Mouse (Mus musculus) ES-E14 (cell line): ENCODE data around the gene Npw. TPM values are rescaled to one million over a fixed set of nuclear protein-coding genes. Genes with fewer than 3 reads are reported as not detected.

Source experiments
- DNase-seq: peaks from one replicate; pipeline ENCODE4 v3.0.0-alpha.2; 2013; ENCODE audit warnings: low read depth, low spot score
- H3K27ac ChIP-seq: 2 replicates; pipeline ENCODE4 v1.5.1; 2012; ENCODE audit warnings: low read depth, mild to moderate bottlenecking, low read length, moderate library complexity, mixed read lengths; ENCODE audit not compliant: poor library complexity, insufficient read depth, severe bottlenecking
- H3K36me3 ChIP-seq: 2 replicates; pipeline ENCODE4 v1.6.1; 2012; ENCODE audit warnings: mild to moderate bottlenecking, low read length, moderate library complexity, mixed read lengths; ENCODE audit not compliant: control insufficient read depth, poor library complexity, insufficient read depth, severe bottlenecking
- H3K4me1 ChIP-seq, 2 experiments: fragments of 150-350 bp in 1 of 2; sonication (generic) in 1 of 2; 2 replicates each; pipeline ENCODE4 v1.6.1; 2012; ENCODE audit warnings: low read length in 2 of 2, mild to moderate bottlenecking in 1 of 2, mixed read lengths in 1 of 2; ENCODE audit not compliant: control insufficient read depth in 2 of 2, insufficient read depth in 2 of 2, poor library complexity in 1 of 2
- H3K4me3 ChIP-seq, 2 experiments: fragments of 150-350 bp in 1 of 2; sonication (generic) in 1 of 2; 2 replicates each; pipeline ENCODE4 v1.5.1; 2012; ENCODE audit warnings: low read length in 2 of 2, low read depth in 1 of 2, mild to moderate bottlenecking in 1 of 2, mixed read lengths in 1 of 2; ENCODE audit not compliant: insufficient read depth in 1 of 2, poor library complexity in 1 of 2, severe bottlenecking in 1 of 2
- H3K9ac ChIP-seq: 2 replicates; pipeline ENCODE4 v1.6.1; 2012; ENCODE audit warnings: low read depth, mild to moderate bottlenecking, low read length, mixed read lengths; ENCODE audit not compliant: poor library complexity, insufficient read depth, severe bottlenecking
- H3K9me3 ChIP-seq: fragments of 150-350 bp; sonication (generic); 2 replicates; pipeline ENCODE4 v1.6.1; 2012; ENCODE audit warnings: low read depth, mild to moderate bottlenecking, low read length; ENCODE audit not compliant: control insufficient read depth, insufficient read depth
- CHD2 ChIP-seq: IDR thresholded peaks from 2 replicates; pipeline ENCODE4 v1.6.1; 2014; ENCODE audit warnings: mild to moderate bottlenecking, low read depth, low read length, inconsistent platforms
- HCFC1 ChIP-seq: IDR thresholded peaks from 2 replicates; pipeline ENCODE4 v1.6.1; 2012; ENCODE audit warnings: low read length, inconsistent platforms, borderline replicate concordance; ENCODE audit not compliant: insufficient read depth
- MAFK ChIP-seq: IDR thresholded peaks from 2 replicates; pipeline ENCODE4 v1.6.1; 2014; ENCODE audit warnings: mild to moderate bottlenecking, low read depth, low read length, inconsistent platforms; ENCODE audit not compliant: insufficient read depth
- ZC3H11A ChIP-seq: IDR thresholded peaks from 2 replicates; pipeline ENCODE4 v1.6.1; 2012; ENCODE audit warnings: low read depth, mild to moderate bottlenecking, inconsistent platforms, low read length, borderline replicate concordance
- ZNF384 ChIP-seq: IDR thresholded peaks from 2 replicates; pipeline ENCODE4 v1.6.1; 2012; ENCODE audit warnings: low read depth, low read length, inconsistent platforms
- in situ Hi-C, 2 experiments: fragments of 600-800 bp; cut with MboI; formaldehyde crosslinking; loops; one replicate each; pipeline ENCODE4 v1.15.1; 2025; ENCODE audit warnings: low sequenced_read_pairs in 2 of 2, inconsistent platforms in 1 of 2; ENCODE audit not compliant: unreplicated experiment in 2 of 2
- total RNA-seq: library from RNA; depleted of rRNA; stranded (reverse); fragments of 300-350 nt; gene quantifications from 2 replicates; pipeline ENCODE4 v1.2.3, GENCODE M21; 2012

Gene Npw
- total RNA-seq, 1 experiment, result 3.0 TPM

GRCm38 (mm10) chr17:24696011-24696697 lies 37.9 kb upstream of the Npw start, which contains the start of the genes Gfer and Noxo1:
Gene Gfer (minus strand): TSS chr17:24696156.
Gene Noxo1 (plus strand): TSS chr17:24696234.
- TF ChIP-seq HCFC1 (no peak), CHD2 (no peak), MAFK (no peak), ZC3H11A (no peak), ZNF384 (no peak)
- peak within 1 kb of the TSS; percentile 89 for H3K9ac ChIP-seq
- in situ Hi-C loops, result no loop called here

GRCm38 (mm10) chr17:24695326-24696010 lies 37.2 kb upstream of the Npw start:
- in situ Hi-C loops, result no loop called here
- no peak for TF ChIP-seq CHD2
- no peak for TF ChIP-seq ZNF384
- TF ChIP-seq MAFK, result no peak
- no peak for TF ChIP-seq HCFC1
- TF ChIP-seq ZC3H11A, result no peak
- no peak for DNase-seq

More at GRCm38 (mm10) chr17:24696011-24696697, 37.9 kb upstream of the Npw start, which contains the start of the genes Gfer and Noxo1:
- Histone ChIP-seq H3K36me3 (peaks cover 30% of the 10 kb centered on the region), H3K27ac (peak within 1 kb of the TSS; percentile 89), H3K4me1 (peaks cover 11 to 13% of the 10 kb centered on the region in 2 experiments), H3K4me3 (peak within 1 kb of the TSS; percentile 80 to 94), H3K9me3 (no peaks in the 10 kb centered on the region)
- DNase-seq, result peak; percentile 63

GRCm38 (mm10) chr17:24692385-24692784 lies 34.1 kb upstream of the Npw start:
- H3K4me3 ChIP-seq, result no peak overlapping the region

More at GRCm38 (mm10) chr17:24695326-24696010, 37.2 kb upstream of the Npw start:
- Histone ChIP-seq H3K9me3 (no peaks in the 10 kb centered on the region), H3K36me3 (peaks cover 23% of the 10 kb centered on the region), H3K4me3 (peak overlapping the region; percentile 80 to 94), H3K27ac (peak overlapping the region; percentile 77), H3K4me1 (peaks cover 11 to 13% of the 10 kb centered on the region in 2 experiments), H3K9ac (peak overlapping the region; percentile 89)

GRCm38 (mm10) chr17:24689251-24690081 lies 31.2 kb upstream of the Npw start, which contains the start of gene Syngr3:
Gene Syngr3 (minus strand): TSS chr17:24689955.
- H3K27ac ChIP-seq, result no peak within 1 kb of the TSS
- in situ Hi-C loops, result no loop called here

More at GRCm38 (mm10) chr17:24692385-24692784, 34.1 kb upstream of the Npw start:
- no peak for TF ChIP-seq CHD2
- TF ChIP-seq ZNF384, result no peak
- TF ChIP-seq MAFK, result no peak
- TF ChIP-seq ZC3H11A, result no peak
- no peak for DNase-seq
- H3K27ac ChIP-seq, result no peak overlapping the region
- peaks cover 13% of the 10 kb centered on the region for H3K36me3 ChIP-seq
- peaks cover 10 to 14% of the 10 kb centered on the region in 2 experiments for H3K4me1 ChIP-seq
- H3K9me3 ChIP-seq, result no peaks in the 10 kb centered on the region
- H3K9ac ChIP-seq, result no peak overlapping the region
- in situ Hi-C loops, result no loop called here

More at GRCm38 (mm10) chr17:24689251-24690081, 31.2 kb upstream of the Npw start, which contains the start of gene Syngr3:
- DNase-seq, result no peak
- peak within 1 kb of the TSS; percentile 54 for H3K9ac ChIP-seq
- peaks cover 13% of the 10 kb centered on the region for H3K36me3 ChIP-seq
- peak within 1 kb of the TSS; percentile 67 to 68 for H3K4me3 ChIP-seq
- H3K4me1 ChIP-seq, result peaks cover 7 to 11% of the 10 kb centered on the region in 2 experiments
- TF ChIP-seq HCFC1 (no peak), ZNF384 (no peak), CHD2 (no peak), MAFK (no peak), ZC3H11A (no peak)
- H3K9me3 ChIP-seq, result no peaks in the 10 kb centered on the region
